Mouse (Mus musculus) heart, postnatal 0 days (tissue): ENCODE results near the gene Zfhx3.

Experiments used
- CTCF ChIP-seq: IDR thresholded peaks from 2 replicates; pipeline ENCODE4 v1.5.1; 2016; ENCODE audit warnings: antibody characterized with exemption, control low read depth, low read depth
- EP300 ChIP-seq: IDR thresholded peaks from 2 replicates; pipeline ENCODE4 v1.6.1; 2016; ENCODE audit warnings: antibody characterized with exemption, low read depth

DNA sequence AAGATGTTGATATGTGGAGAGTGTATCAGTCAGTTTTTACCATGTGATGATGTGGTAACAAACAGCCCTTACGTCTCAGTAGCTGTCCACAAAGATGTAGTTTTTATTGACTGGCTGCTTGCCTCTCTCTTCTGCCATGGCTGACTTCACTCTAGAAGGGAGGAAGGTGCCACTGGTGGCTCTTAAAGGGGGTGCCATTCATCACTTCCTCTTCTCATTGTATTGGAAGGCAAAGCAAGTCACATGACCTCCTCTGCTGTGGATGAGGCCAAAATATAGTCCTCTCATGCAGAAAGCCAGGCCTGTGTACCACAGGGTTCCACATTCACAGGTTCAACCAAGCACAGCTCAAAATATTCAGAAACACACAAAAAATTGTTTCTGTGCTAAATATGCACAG, 688.6 kb downstream of the Zfhx3 start:
- no peak for TF ChIP-seq CTCF
- TF ChIP-seq EP300: no peak
